Mouse (Mus musculus): ENCODE results near the gene Mcts1. TPM values are rescaled to one million over a fixed set of nuclear protein-coding genes. Genes with fewer than 3 reads are reported as not detected.

Mcts1 gene
- 3.0 and 3.4 TPM in 2 replicates for polyA plus RNA-seq (2012; rRNA removed)

DNA sequence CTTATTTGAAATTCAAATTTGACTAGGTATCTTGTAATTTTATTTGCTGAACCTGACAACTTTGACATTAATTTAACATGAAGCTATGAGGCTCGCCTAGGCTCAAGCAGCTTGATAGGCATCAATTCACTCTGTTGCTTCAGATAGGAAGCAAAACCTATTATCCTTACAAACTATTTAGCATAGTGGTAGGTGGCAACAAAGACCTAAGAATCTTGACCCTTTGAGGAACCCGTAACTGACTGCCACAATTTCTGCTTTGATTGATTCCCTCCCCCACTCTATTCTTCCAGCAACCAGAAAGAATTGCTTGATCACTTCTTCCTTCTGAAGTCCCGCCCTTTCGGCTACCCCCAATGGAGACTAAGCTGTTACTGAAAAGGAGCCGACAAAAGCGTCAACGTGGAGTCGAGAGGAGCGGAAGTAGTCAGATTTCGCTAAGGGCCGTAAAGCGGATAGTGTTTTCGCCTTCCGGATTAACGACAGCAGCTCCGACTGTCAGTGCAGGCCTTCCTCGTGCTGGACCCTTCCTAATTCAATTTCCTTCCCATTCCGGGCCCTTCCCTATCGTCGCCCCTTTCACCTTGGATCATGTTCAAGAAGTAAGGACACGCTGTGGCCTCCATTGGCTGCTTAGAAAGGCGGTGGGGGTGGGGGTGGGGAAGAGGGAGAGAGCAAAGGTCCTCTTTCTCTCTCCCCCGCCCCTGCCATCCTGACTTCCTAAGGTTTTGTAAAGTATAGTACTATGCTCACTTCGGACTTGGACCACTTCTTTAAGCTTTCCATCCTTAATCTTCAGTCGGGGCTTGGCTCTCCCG lies at the start of gene Mcts1:
Gene Mcts1 (plus strand): TSS at position 402 of the 818 bp plus-strand sequence.

DNA sequence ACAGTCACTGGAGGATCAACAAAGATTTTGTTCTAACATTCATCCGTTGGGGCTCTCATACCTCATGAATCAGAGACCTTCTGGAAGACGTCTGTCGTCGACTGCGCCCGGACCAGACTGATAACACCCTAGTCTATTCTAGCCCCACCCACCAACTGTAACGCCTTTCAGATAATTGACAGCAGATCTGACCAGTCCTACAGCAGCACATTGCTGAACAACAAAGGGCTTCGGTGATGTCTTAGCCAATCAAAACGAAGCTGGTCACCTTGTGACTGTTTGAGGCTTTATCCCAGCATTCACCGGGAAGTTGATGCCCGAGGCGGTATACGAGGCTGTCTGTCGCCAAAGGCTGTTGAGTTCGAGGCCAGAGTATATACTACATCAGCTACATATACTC lies 24.3 kb upstream of the Mcts1 start, which contains the start of gene Cul4b:
Gene Cul4b (minus strand): TSS at position 119 of the 400 bp plus-strand sequence.

DNA sequence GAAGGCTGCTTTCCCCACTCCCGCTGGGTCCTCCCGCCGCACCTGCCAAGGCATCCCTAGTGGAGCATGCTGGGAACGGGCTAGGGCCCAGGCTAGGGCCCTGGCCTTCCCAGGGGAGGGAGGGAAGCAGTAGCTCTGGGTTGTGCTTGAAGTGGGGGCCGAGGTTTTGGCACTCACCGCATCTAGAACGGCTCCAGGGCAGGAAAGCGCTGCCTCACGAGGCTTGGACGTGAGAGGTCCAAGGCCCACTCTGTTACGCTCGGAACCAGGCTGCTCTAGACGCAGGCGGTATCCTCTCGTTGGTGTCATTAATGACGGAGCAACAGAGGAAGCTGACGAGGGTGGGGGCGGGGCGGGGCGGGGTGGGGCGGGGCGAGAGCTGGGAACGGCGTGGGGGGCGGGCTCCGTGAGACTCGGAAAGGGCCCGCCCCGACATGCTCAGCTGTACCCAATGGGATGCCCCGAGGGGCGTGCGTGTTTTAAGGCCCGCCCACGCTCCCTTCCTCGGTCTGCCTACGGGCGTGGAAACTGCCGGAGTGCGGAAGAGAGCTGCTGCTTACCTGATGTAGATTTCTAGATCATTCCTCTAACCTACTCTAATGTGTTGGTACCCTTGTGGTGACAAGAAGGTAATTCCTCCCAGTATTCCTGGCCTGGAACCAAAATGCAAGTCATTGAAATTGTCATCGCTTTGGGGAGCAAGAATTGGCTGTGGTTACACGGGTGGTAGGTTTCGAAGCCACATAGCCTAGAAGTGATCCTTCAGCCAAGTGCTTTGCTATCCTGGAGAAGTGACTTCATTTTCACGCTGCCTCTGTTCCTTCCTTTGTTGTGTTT lies 34.6 kb downstream of the Mcts1 start, which contains the start of gene C1galt1c1:
Gene C1galt1c1 (minus strand): TSS at position 287 of the 837 bp plus-strand sequence.

Other genes starting within 250 kb of the Mcts1 start
- gene Lamp2, start 144.1 kb upstream of the Mcts1 start, polyA plus RNA-seq (2012; rRNA removed) = 22.4 and 27.3 TPM in 2 replicates
- gene Cul4b, start 24.4 kb upstream of the Mcts1 start, polyA plus RNA-seq (2012; rRNA removed) = 1.7 and 1.8 TPM in 2 replicates
- 9.6 and 11.6 TPM in 2 replicates for gene C1galt1c1, start 34.5 kb downstream of the Mcts1 start, polyA plus RNA-seq (2012; rRNA removed)
- not detected in 2 replicates for gene 6030498E09Rik, start 172.1 kb downstream of the Mcts1 start, polyA plus RNA-seq (2012; rRNA removed)

All from colon, adult 2 months (tissue).